Mouse (Mus musculus) inflammation-experienced regulatory T-cells, adult 6 months (primary cell): ENCODE data around the gene Itpa. TPM values are rescaled to one million over a fixed set of nuclear protein-coding genes. Genes with fewer than 3 reads are reported as not detected.

ENCODE experiments used
- ATAC-seq: one replicate; pipeline ENCODE4 v1.8.0; 2017
- polyA plus RNA-seq, 3 experiments: library from polyadenylated mRNA; unstranded; fragments of 100-300 nt; shearing (Covaris generic); gene quantifications; one replicate each; pipeline ENCODE4 v1.2.1; 2017

The Itpa gene
- polyA plus RNA-seq, 3 experiments from 2014 or later, result 37.0 to 51.3 (median 51.2) TPM

GRCm38 (mm10) chr2:130656536-130656935 lies 10.9 kb upstream of the Itpa start:
- ATAC-seq, result no peak

- ATAC-seq, result no peak
Observed at GRCm38 (mm10) chr2:130657541-130657940, 9.9 kb upstream of the Itpa start.

GRCm38 (mm10) chr2:130658530-130658929 lies 8.9 kb upstream of the Itpa start:
- no peak for ATAC-seq

- no peak for ATAC-seq
Observed at GRCm38 (mm10) chr2:130663342-130663741, 4.1 kb upstream of the Itpa start.

GRCm38 (mm10) chr2:130664102-130664701 lies 3.2 kb upstream of the Itpa start, which contains the start of gene Ddrgk1:
Ddrgk1 (minus strand) TSS chr2:130664659.
- peak; percentile 80 for ATAC-seq

- no peak for ATAC-seq
Observed at GRCm38 (mm10) chr2:130677211-130677610, 9.8 kb downstream of the Itpa start.

- no peak for ATAC-seq
Observed at GRCm38 (mm10) chr2:130679154-130679553, 11.7 kb downstream of the Itpa start.

- no peak for ATAC-seq
Observed at GRCm38 (mm10) chr2:130679899-130680298, 12.5 kb downstream of the Itpa start.

GRCm38 (mm10) chr2:130681531-130681930 lies 14.1 kb downstream of the Itpa start:
- no peak for ATAC-seq

GRCm38 (mm10) chr2:130685426-130685825 lies 18.0 kb downstream of the Itpa start:
- no peak for ATAC-seq

GRCm38 (mm10) chr2:130689011-130689410 lies 21.6 kb downstream of the Itpa start:
- no peak for ATAC-seq

GRCm38 (mm10) chr2:130693563-130693962 lies 26.2 kb downstream of the Itpa start:
- ATAC-seq, result no peak

- ATAC-seq, result peak; percentile 60
Observed at GRCm38 (mm10) chr2:130696700-130697152, 29.3 kb downstream of the Itpa start.

GRCm38 (mm10) chr2:130697153-130697810 lies 29.9 kb downstream of the Itpa start, which contains the start of gene Slc4a11:
Slc4a11 (minus strand) TSS chr2:130697519.
- no peak for ATAC-seq

- no peak for ATAC-seq
Observed at GRCm38 (mm10) chr2:130697821-130698266, 30.4 kb downstream of the Itpa start.

GRCm38 (mm10) chr2:130704040-130705001 lies 36.9 kb downstream of the Itpa start:
- no peak for ATAC-seq

- no peak for ATAC-seq
Observed at GRCm38 (mm10) chr2:130705178-130705577, 37.8 kb downstream of the Itpa start.

GRCm38 (mm10) chr2:130706602-130707001 lies 39.2 kb downstream of the Itpa start:
- ATAC-seq, result no peak

GRCm38 (mm10) chr2:130707057-130707456 lies 39.6 kb downstream of the Itpa start:
- ATAC-seq, result no peak

- ATAC-seq, result no peak
Observed at GRCm38 (mm10) chr2:130717951-130718350, 50.5 kb downstream of the Itpa start.

GRCm38 (mm10) chr2:130724369-130724768 lies 57.0 kb downstream of the Itpa start:
- ATAC-seq, result no peak

- ATAC-seq, result no peak
Observed at GRCm38 (mm10) chr2:130727752-130728151, 60.3 kb downstream of the Itpa start.
